Mouse (Mus musculus): Measurements from ENCODE around the gene F930015N05Rik. TPM values are rescaled to one million over a fixed set of nuclear protein-coding genes. Genes with fewer than 3 reads are reported as not detected.

Gene F930015N05Rik
- 0.53 and 0.72 TPM in 2 replicates for polyA plus RNA-seq (2012; rRNA removed)

DNA sequence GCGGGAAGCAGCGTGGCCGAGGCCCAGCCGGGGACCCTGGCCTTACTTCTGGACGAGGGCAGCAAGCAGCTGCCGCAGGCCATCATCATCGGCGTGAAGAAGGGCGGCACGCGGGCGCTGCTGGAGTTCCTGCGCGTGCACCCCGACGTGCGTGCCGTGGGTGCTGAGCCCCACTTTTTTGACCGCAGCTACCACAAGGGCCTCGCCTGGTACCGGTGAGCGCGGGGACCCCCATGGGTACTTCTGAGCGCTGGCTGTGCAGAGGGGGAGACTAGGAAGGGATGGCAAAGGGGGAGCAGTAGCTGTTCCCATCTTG lies at the start of gene F930015N05Rik:
Gene F930015N05Rik (minus strand): TSS at position 242 of the 316 bp plus-strand sequence.

DNA sequence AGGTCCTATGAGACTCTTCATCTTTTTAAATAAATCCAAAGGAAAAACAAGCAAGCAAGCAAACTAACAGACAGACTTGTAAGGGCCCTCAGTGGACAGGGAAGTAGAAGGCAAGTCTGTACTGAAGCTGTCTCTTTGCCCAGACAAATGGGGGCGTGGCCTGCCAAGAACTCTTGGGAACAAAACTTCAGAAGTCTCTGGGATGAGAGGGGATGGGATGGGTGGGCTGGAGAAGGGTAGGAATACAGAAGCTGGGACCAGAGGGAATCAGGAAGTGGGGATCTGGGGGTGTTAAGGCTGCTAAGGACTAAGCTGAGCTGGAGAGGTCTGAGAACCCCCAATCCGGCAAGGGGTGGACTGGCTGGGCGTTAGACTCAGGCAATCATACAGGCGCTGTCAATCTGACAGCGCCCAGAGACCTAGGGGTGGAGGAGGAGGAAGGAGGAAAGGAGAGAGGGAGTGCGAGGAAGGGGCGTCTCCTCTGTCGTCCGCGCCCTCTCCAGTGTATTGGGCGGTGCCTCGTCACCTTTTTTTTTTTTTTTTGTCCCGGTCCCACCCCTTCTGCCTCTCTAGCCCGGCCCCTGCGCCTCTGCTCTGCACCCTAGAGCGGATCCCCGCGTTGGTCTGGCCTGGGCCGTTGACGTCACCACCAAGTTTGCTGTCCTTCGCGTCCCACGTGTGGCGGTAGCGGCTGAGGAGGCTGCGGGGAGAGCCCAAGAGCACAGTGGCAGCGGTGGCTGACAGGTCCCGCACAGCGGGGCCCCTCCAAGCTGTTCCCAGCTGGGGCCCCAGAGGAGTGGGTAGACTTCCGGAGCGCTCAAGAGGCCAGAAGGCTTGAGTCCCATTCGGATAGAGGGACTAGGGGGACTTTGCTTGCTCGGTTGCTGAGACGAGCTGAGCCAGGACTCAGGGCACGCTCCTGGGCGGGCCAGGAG lies 1.6 kb downstream of the F930015N05Rik start, which contains the start of gene Hs3st3a1:
Gene Hs3st3a1 (plus strand): TSS at position 722 of the 935 bp plus-strand sequence.

Other genes with a start within 250 kb of the F930015N05Rik start
- gene Hs3st3a1, start 1.3 kb downstream of the F930015N05Rik start, polyA plus RNA-seq (2012; rRNA removed): 1.1 TPM in 2 replicates